Mouse (Mus musculus): ENCODE measurements around the gene Hira. TPM values are rescaled to one million over a fixed set of nuclear protein-coding genes. Genes with fewer than 3 reads are reported as not detected.

Hira gene
- polyA plus RNA-seq, 1 experiment from 2014 or later, result 5.7 TPM

DNA sequence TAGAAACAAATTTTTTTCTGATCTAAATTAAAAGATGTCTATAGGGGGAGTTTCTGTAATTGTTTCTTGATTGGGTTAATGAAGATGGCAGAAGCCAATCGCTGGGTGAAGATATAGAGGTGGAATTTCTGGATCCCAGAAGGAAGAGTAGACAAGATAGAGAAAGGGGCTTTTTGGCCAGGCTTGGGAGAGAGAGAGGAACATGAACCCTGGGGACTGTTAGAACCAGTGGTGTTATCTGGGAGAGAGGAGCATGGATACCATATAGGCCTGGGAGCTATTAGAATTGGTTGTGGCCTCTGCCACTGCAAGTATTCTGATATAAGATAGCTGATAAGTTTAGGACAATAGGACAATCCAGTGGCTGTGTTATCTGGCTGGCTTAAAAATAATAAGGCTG, 136.7 kb downstream of the Hira start:
- no peak overlapping the region for H3K9ac ChIP-seq (ENCODE audit: low read length)
- H3K4me2 ChIP-seq (replicated peaks; ENCODE audit: low read depth), result no peak overlapping the region
- no peak overlapping the region for H3K27ac ChIP-seq (replicated peaks)
- TF ChIP-seq CTCF (IDR thresholded peaks at IDR 0.05; ENCODE audit: low read depth) (no peak), EP300 (optimal IDR thresholded peaks at IDR 0.05) (no peak)
- H3K27me3 ChIP-seq (ENCODE audit: control insufficient read depth, insufficient read depth, low read length), result no peaks in the 10 kb centered on the region
- no peaks in the 10 kb centered on the region for H3K4me1 ChIP-seq (replicated peaks; ENCODE audit: control insufficient read depth, insufficient read depth)
- ATAC-seq (ENCODE audit: low FRiP score, low TSS enrichment), result no peak
- WGBS, result 77% methylated on average over 1 of the region's 1 CpGs
- no peak for DNase-seq (ENCODE audit: low spot score)
- H3K4me3 ChIP-seq (ENCODE audit: low read depth, low read length), result no peak overlapping the region
- H3K9me3 ChIP-seq (ENCODE audit: control insufficient read depth, low read length), result no peaks in the 10 kb centered on the region
- no peaks in the 10 kb centered on the region for H3K36me3 ChIP-seq (ENCODE audit: control insufficient read depth, insufficient read depth, low read length)

DNA sequence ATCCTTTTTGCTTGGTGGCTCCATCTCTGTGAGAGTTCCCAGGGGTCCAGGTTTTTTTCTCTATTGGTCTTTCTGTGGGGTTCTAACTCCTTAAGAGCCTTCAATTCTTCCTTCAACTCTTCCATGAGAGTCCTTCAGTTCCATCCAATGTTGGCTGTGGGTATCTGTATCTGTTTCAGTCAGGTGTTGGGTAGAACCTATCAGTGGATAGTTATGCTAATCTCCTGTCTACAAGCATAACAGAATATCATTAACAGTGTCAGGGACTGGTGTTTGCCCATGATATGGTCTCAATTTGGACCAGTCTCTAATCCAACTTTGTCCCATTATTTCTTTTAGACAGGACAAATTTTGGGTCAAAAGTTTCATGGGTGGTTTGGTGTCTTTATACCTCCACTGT, 137.8 kb downstream of the Hira start:
- DNase-seq (ENCODE audit: low spot score) (no peak), ATAC-seq (ENCODE audit: low FRiP score, low TSS enrichment) (no peak)
- Histone ChIP-seq H3K4me1 (replicated peaks; ENCODE audit: control insufficient read depth, insufficient read depth) (no peaks in the 10 kb centered on the region), H3K27ac (replicated peaks) (no peak overlapping the region), H3K9me3 (ENCODE audit: control insufficient read depth, low read length) (no peaks in the 10 kb centered on the region), H3K36me3 (ENCODE audit: control insufficient read depth, insufficient read depth, low read length) (no peaks in the 10 kb centered on the region), H3K4me3 (ENCODE audit: low read depth, low read length) (no peak overlapping the region), H3K9ac (ENCODE audit: low read length) (no peak overlapping the region), H3K27me3 (ENCODE audit: control insufficient read depth, insufficient read depth, low read length) (no peaks in the 10 kb centered on the region), H3K4me2 (replicated peaks; ENCODE audit: low read depth) (no peak overlapping the region)
- no peak for TF ChIP-seq EP300 (optimal IDR thresholded peaks at IDR 0.05)
- no peak for TF ChIP-seq CTCF (IDR thresholded peaks at IDR 0.05; ENCODE audit: low read depth)

Other genes starting within 250 kb of the Hira start
- 38.0 and 38.8 TPM in 2 replicates for gene Sept5, start 247.1 kb upstream of the Hira start, polyA plus RNA-seq (2015; fragmentation: Nextera tagmentation; extraction: Ambion mirVana)
- gene Cldn5, start 100.2 kb upstream of the Hira start, polyA plus RNA-seq (2015; fragmentation: Nextera tagmentation; extraction: Ambion mirVana), result 19.7 and 23.6 TPM in 2 replicates
- gene Ufd1, start 65.3 kb upstream of the Hira start, polyA plus RNA-seq (2015; fragmentation: Nextera tagmentation; extraction: Ambion mirVana), result 67.2 and 70.5 TPM in 2 replicates
- gene Cdc45, start 65.0 kb upstream of the Hira start, polyA plus RNA-seq (2015; fragmentation: Nextera tagmentation; extraction: Ambion mirVana), result 8.8 and 10.1 TPM in 2 replicates
- 34.1 and 37.5 TPM in 2 replicates for gene 2510002D24Rik, start 40.5 kb upstream of the Hira start, polyA plus RNA-seq (2015; fragmentation: Nextera tagmentation; extraction: Ambion mirVana)
- gene Gm28539, start 40.5 kb upstream of the Hira start, polyA plus RNA-seq (2015; fragmentation: Nextera tagmentation; extraction: Ambion mirVana), result not detected in 2 replicates
- 74.9 and 77.1 TPM in 2 replicates for gene Mrpl40, start 175 bp upstream of the Hira start, polyA plus RNA-seq (2015; fragmentation: Nextera tagmentation; extraction: Ambion mirVana)

Data from stomach, postnatal 0 days (tissue).